Mouse (Mus musculus) midbrain, postnatal 0 days (tissue): ENCODE results near the gene Stkld1. TPM values are rescaled to one million over a fixed set of nuclear protein-coding genes. Genes with fewer than 3 reads are reported as not detected.

Source experiments
- ATAC-seq: fragments of 200-750 bp; cut with Nextera tagmentation; 2 replicates; pipeline ENCODE4 v1.8.0; 2017; ENCODE audit warnings: moderate number of reproducible peaks, mild to moderate bottlenecking, moderate TSS enrichment, moderate library complexity; ENCODE audit not compliant: low FRiP score
- DNase-seq: peaks from one replicate; pipeline ENCODE4 v3.0.0-alpha.2; 2015; ENCODE audit warnings: low spot score
- H3K27ac ChIP-seq: fragments of 300-500 bp; sonication (generic); 2 replicates; pipeline ENCODE4 v1.5.1; 2014; ENCODE audit warnings: low read depth, mild to moderate bottlenecking, low read length, mixed read lengths
- H3K27me3 ChIP-seq: fragments of 300-500 bp; sonication (generic); 2 replicates; pipeline ENCODE4 v1.6.1; 2014; ENCODE audit warnings: low read length, control low read depth, mixed read lengths; ENCODE audit not compliant: insufficient read depth
- H3K36me3 ChIP-seq: fragments of 300-500 bp; sonication (generic); 2 replicates; pipeline ENCODE4 v1.6.1; 2014; ENCODE audit warnings: low read length, control low read depth, mixed read lengths; ENCODE audit not compliant: insufficient read depth
- H3K4me1 ChIP-seq: fragments of 300-500 bp; sonication (generic); 2 replicates; pipeline ENCODE4 v1.6.1; 2014; ENCODE audit warnings: mild to moderate bottlenecking, control low read depth, antibody characterized with exemption, low read length, mixed read lengths; ENCODE audit not compliant: insufficient read depth
- H3K4me2 ChIP-seq: fragments of 300-500 bp; sonication (generic); 2 replicates; pipeline ENCODE4 v1.6.1; 2014; ENCODE audit warnings: low read depth, mild to moderate bottlenecking, low read length, mixed read lengths; ENCODE audit not compliant: poor library complexity, severe bottlenecking
- H3K4me3 ChIP-seq: fragments of 300-500 bp; sonication (generic); 2 replicates; pipeline ENCODE4 v1.5.1; 2014; ENCODE audit warnings: low read depth, mild to moderate bottlenecking, low read length, moderate library complexity
- H3K9ac ChIP-seq: fragments of 300-500 bp; sonication (generic); replicated peaks from 2 replicates; pipeline ENCODE4 v1.6.1; 2014; ENCODE audit warnings: mild to moderate bottlenecking, low read length, moderate library complexity, mixed read lengths; ENCODE audit not compliant: poor library complexity, severe bottlenecking
- H3K9me3 ChIP-seq: fragments of 300-500 bp; sonication (generic); 2 replicates; pipeline ENCODE4 v1.6.1; 2016; ENCODE audit warnings: low read length, control low read depth
- CTCF ChIP-seq: IDR thresholded peaks from 2 replicates; pipeline ENCODE4 v1.5.1; 2016; ENCODE audit warnings: antibody characterized with exemption, mild to moderate bottlenecking
- WGBS: fragments of 180-500 bp; shearing (Covaris S2); extraction: QIAGEN DNeasy Blood & Tissue Kit; methylation state at CpG from one replicate; pipeline ENCODE4 v1.1.7; 2014; 5-methylcytosine and 5-hydroxymethylcytosine counted together
- polyA plus RNA-seq: library from polyadenylated mRNA; unstranded; fragments of >200 nt; fragmentation: Nextera tagmentation; extraction: Ambion mirVana; gene quantifications from 2 replicates; pipeline ENCODE4 v1.2.1, GENCODE M21; 2015
- total RNA-seq: library from RNA; depleted of rRNA; stranded (reverse); fragments of >200 nt; gene quantifications from 2 replicates; pipeline ENCODE4 v1.2.3, GENCODE M21; 2014

Stkld1 gene
- total and polyA plus RNA-seq, 2 experiments from 2014 or later, result 0.11 to 0.33 TPM

GRCm38 (mm10) chr2:26902467-26903220 lies 31.2 kb upstream of the Stkld1 start, which contains the start of gene Surf6:
TSS of gene Surf6 (minus strand) at chr2:26902879.
- TF ChIP-seq CTCF, result no peak
- no peaks in the 10 kb centered on the region for H3K9me3 ChIP-seq
- H3K4me3 ChIP-seq, result peak within 1 kb of the TSS; percentile 80
- H3K27ac ChIP-seq, result peak within 1 kb of the TSS; percentile 83
- H3K4me1 ChIP-seq, result peaks cover 9% of the 10 kb centered on the region; the same call in 1 of the 2 replicates
- peak within 1 kb of the TSS; percentile 71 for H3K4me2 ChIP-seq
- H3K27me3 ChIP-seq, result no peaks in the 10 kb centered on the region
- WGBS, result under 1% methylated on average over 41 of the region's 41 CpGs
- ATAC-seq, result peak; percentile 91
- peak within 1 kb of the TSS; percentile 71 for H3K9ac ChIP-seq
- H3K36me3 ChIP-seq, result peaks cover 41% of the 10 kb centered on the region
- DNase-seq, result peak; percentile 98

- Histone ChIP-seq H3K4me3 (peak overlapping the region; percentile 80), H3K27ac (peak overlapping the region; percentile 83), H3K4me2 (peak overlapping the region; percentile 71), H3K4me1 (peaks cover 9% of the 10 kb centered on the region; the same call in 1 of the 2 replicates), H3K9me3 (no peaks in the 10 kb centered on the region), H3K36me3 (peaks cover 39% of the 10 kb centered on the region), H3K9ac (peak overlapping the region; percentile 71), H3K27me3 (no peaks in the 10 kb centered on the region)
- no peak for TF ChIP-seq CTCF
- WGBS, result 10% methylated on average over 7 of the region's 7 CpGs
- DNase-seq (no peak), ATAC-seq (no peak)
Measured at GRCm38 (mm10) chr2:26903311-26903710, 30.5 kb upstream of the Stkld1 start.

- no peak overlapping the region for H3K27ac ChIP-seq
- no peak for ATAC-seq
- H3K4me3 ChIP-seq, result no peak overlapping the region
- peaks cover 25% of the 10 kb centered on the region for H3K36me3 ChIP-seq
- no peaks in the 10 kb centered on the region for H3K27me3 ChIP-seq
- DNase-seq, result no peak
- no peak overlapping the region for H3K4me2 ChIP-seq
- WGBS, result 92% methylated on average over 2 of the region's 2 CpGs
- peaks cover 15% of the 10 kb centered on the region for H3K4me1 ChIP-seq
- no peak overlapping the region for H3K9ac ChIP-seq
- no peak for TF ChIP-seq CTCF
- H3K9me3 ChIP-seq, result no peaks in the 10 kb centered on the region
Measured at GRCm38 (mm10) chr2:26905936-26906335, 27.9 kb upstream of the Stkld1 start.

GRCm38 (mm10) chr2:26906431-26906830 lies 27.4 kb upstream of the Stkld1 start:
- 87% methylated on average over 3 of the region's 3 CpGs for WGBS
- peaks cover 25% of the 10 kb centered on the region for H3K36me3 ChIP-seq
- TF ChIP-seq CTCF, result no peak

GRCm38 (mm10) chr2:26907109-26907508 lies 26.7 kb upstream of the Stkld1 start:
- WGBS, result 63% methylated on average over 4 of the region's 4 CpGs
- H3K4me2 ChIP-seq, result no peak overlapping the region
- DNase-seq (peak; percentile 52), ATAC-seq (no peak)
- TF ChIP-seq CTCF, result peak; percentile 75
- no peak overlapping the region for H3K9ac ChIP-seq
- H3K4me3 ChIP-seq, result no peak overlapping the region
- no peaks in the 10 kb centered on the region for H3K9me3 ChIP-seq
- peaks cover 25% of the 10 kb centered on the region for H3K36me3 ChIP-seq
- no peak overlapping the region for H3K27ac ChIP-seq
- H3K4me1 ChIP-seq, result peaks cover 17% of the 10 kb centered on the region
- H3K27me3 ChIP-seq, result no peaks in the 10 kb centered on the region

More at GRCm38 (mm10) chr2:26906431-26906830, 27.4 kb upstream of the Stkld1 start:
- H3K9me3 ChIP-seq, result no peaks in the 10 kb centered on the region
- H3K4me3 ChIP-seq, result no peak overlapping the region
- no peak overlapping the region for H3K9ac ChIP-seq
- no peaks in the 10 kb centered on the region for H3K27me3 ChIP-seq
- DNase-seq (no peak), ATAC-seq (no peak)
- no peak overlapping the region for H3K27ac ChIP-seq
- H3K4me2 ChIP-seq, result no peak overlapping the region
- peaks cover 16% of the 10 kb centered on the region for H3K4me1 ChIP-seq

GRCm38 (mm10) chr2:26908710-26909386 lies 25.0 kb upstream of the Stkld1 start:
- peak overlapping the region; percentile 42 for H3K9ac ChIP-seq
- peak overlapping the region; percentile 82 for H3K4me2 ChIP-seq
- no peak overlapping the region for H3K27ac ChIP-seq
- peak overlapping the region; percentile 83 for H3K4me3 ChIP-seq
- H3K36me3 ChIP-seq, result peaks cover 40% of the 10 kb centered on the region
- DNase-seq (no peak), ATAC-seq (no peak)
- H3K4me1 ChIP-seq, result peaks cover 14% of the 10 kb centered on the region; the same call in 1 of the 2 replicates
- no peaks in the 10 kb centered on the region for H3K9me3 ChIP-seq
- 90% methylated on average over 18 of the region's 18 CpGs for WGBS
- H3K27me3 ChIP-seq, result no peaks in the 10 kb centered on the region
- no peak for TF ChIP-seq CTCF
